Mouse (Mus musculus) stomach, embryonic 14.5 days (tissue): ENCODE results near the gene Lrrc55. TPM values are rescaled to one million over a fixed set of nuclear protein-coding genes. Genes with fewer than 3 reads are reported as not detected.

Experiments
- ATAC-seq: fragments of 200-750 bp; cut with Nextera tagmentation; 2 replicates; pipeline ENCODE4 v1.8.0; 2017; ENCODE audit warnings: low read depth, moderate TSS enrichment; ENCODE audit not compliant: insufficient number of reproducible peaks, insufficient read depth, low FRiP score
- H3K27ac ChIP-seq: fragments of 300-500 bp; sonication (generic); 2 replicates; pipeline ENCODE4 v1.5.1; 2014; ENCODE audit warnings: mild to moderate bottlenecking, low read length, moderate library complexity, mixed read lengths
- H3K27me3 ChIP-seq: fragments of 300-500 bp; sonication (generic); 2 replicates; pipeline ENCODE4 v1.6.1; 2014; ENCODE audit warnings: low read length, control low read depth, mixed read lengths; ENCODE audit not compliant: control insufficient read depth, insufficient read depth
- H3K36me3 ChIP-seq: fragments of 300-500 bp; sonication (generic); 2 replicates; pipeline ENCODE4 v1.6.1; 2014; ENCODE audit warnings: mild to moderate bottlenecking, control low read depth, low read length, moderate library complexity, mixed read lengths; ENCODE audit not compliant: control insufficient read depth, insufficient read depth
- H3K4me1 ChIP-seq: fragments of 300-500 bp; sonication (generic); 2 replicates; pipeline ENCODE4 v1.6.1; 2014; ENCODE audit warnings: low read length, control low read depth, mixed read lengths; ENCODE audit not compliant: control insufficient read depth, insufficient read depth
- H3K4me2 ChIP-seq: fragments of 300-500 bp; sonication (generic); replicated peaks from 2 replicates; pipeline ENCODE4 v1.6.1; 2014; ENCODE audit warnings: low read depth, low read length, control low read depth
- H3K4me3 ChIP-seq: fragments of 300-500 bp; sonication (generic); 2 replicates; pipeline ENCODE4 v1.5.1; 2014; ENCODE audit warnings: low read depth, low read length, control low read depth
- H3K9ac ChIP-seq: fragments of 300-500 bp; sonication (generic); replicated peaks from 2 replicates; pipeline ENCODE4 v1.6.1; 2014; ENCODE audit warnings: low read depth, mild to moderate bottlenecking, control low read depth, low read length, moderate library complexity, mixed read lengths
- H3K9me3 ChIP-seq: fragments of 300-500 bp; sonication (generic); 2 replicates; pipeline ENCODE4 v1.6.1; 2016; ENCODE audit warnings: low read depth, low read length, control low read depth; ENCODE audit not compliant: control insufficient read depth
- WGBS: fragments of 180-500 bp; shearing (Covaris S2); extraction: QIAGEN DNeasy Blood & Tissue Kit; methylation state at CpG from one replicate; pipeline ENCODE4 v1.1.7; 2014; 5-methylcytosine and 5-hydroxymethylcytosine counted together
- polyA plus RNA-seq: library from polyadenylated mRNA; unstranded; fragments of >200 nt; fragmentation: Nextera tagmentation; extraction: Ambion mirVana; gene quantifications from 2 replicates; pipeline ENCODE4 v1.2.1, GENCODE M21; 2014

Lrrc55 gene
- polyA plus RNA-seq, 1 experiment from 2014 or later: 3.0 TPM

DNA sequence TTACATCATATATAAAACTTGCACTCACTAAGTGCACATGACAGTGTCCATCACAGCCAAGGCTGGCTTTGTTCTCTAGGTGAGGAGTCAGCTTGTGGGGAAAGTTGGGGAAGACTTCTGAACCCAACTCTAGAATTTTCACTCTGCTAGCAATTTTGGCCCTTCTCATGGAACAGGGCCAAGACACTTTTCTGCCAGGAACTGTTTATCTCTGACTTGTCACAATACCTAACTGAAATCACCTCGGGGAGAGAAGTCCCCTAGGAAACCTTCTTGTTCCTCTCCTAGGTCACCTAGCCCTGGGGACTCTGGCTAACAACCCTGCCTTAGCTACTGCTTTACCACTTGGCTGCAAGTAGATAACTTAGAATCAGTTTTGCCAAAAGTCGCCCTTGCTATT is 64.8 kb downstream of the Lrrc55 start:
- WGBS: 30% methylated on average over 2 of the region's 2 CpGs
- H3K27ac ChIP-seq: no peak overlapping the region
- peaks cover 6% of the 10 kb centered on the region; the same call in 1 of the 2 replicates for H3K4me1 ChIP-seq

DNA sequence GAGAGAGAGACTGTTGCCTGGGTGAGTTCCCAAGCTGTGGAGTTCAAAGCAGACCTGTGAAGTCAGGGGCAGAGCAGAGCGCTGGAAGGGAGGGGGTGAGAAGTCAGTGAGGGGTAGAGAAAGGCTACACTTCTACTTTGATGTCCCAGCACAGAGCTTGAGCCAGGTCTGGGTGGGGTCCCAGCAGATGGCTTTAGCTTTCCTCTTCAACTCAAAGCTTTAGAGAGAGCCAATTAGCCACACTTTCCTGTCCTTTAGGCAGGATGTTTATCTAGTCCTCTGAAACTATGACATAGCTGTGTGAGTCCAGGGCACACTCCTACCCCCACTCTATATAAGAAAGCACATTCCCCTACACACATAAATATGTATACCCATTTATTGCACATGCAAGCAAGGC is 65.3 kb downstream of the Lrrc55 start:
- Histone ChIP-seq H3K4me3 (no peak overlapping the region), H3K4me1 (peaks cover 6% of the 10 kb centered on the region; the same call in 1 of the 2 replicates), H3K9ac (no peak overlapping the region), H3K27ac (no peak overlapping the region), H3K27me3 (no peaks in the 10 kb centered on the region), H3K9me3 (no peaks in the 10 kb centered on the region), H3K4me2 (no peak overlapping the region), H3K36me3 (no peaks in the 10 kb centered on the region)
- 0% methylated on average over 1 of the region's 1 CpGs for WGBS
- no peak for ATAC-seq

More for the DNA sequence above, 64.8 kb downstream of the Lrrc55 start:
- H3K4me2 ChIP-seq: no peak overlapping the region
- H3K4me3 ChIP-seq: no peak overlapping the region
- H3K9ac ChIP-seq: no peak overlapping the region
- no peaks in the 10 kb centered on the region for H3K36me3 ChIP-seq
- no peaks in the 10 kb centered on the region for H3K27me3 ChIP-seq
- ATAC-seq: no peak
- no peaks in the 10 kb centered on the region for H3K9me3 ChIP-seq

DNA sequence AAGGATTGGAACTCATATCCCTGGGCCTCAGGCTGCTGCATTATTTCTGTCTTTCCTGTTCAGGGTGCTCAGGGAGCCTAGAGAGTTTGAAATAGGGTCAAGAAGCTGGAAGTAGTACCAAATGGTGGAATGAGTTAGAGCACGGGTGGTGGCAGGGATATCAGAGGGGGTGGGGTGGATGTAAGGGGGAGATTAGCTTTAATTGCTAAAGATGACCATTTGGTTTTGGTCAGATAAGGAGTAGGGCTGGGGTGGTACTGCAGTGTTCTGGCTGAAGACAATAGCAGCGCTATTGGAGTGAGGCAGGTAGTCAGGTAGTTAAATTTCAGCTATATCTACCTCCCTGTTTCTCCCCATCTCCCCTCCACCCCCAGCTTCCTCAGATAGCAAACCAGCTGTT is 65.8 kb downstream of the Lrrc55 start:
- H3K36me3 ChIP-seq: no peaks in the 10 kb centered on the region
- 21% methylated on average over 2 of the region's 2 CpGs for WGBS
- H3K9me3 ChIP-seq: no peaks in the 10 kb centered on the region
- H3K27ac ChIP-seq: no peak overlapping the region
- no peak for ATAC-seq
- H3K4me2 ChIP-seq: no peak overlapping the region
- H3K4me1 ChIP-seq: peaks cover 6% of the 10 kb centered on the region; the same call in 1 of the 2 replicates
- H3K9ac ChIP-seq: no peak overlapping the region
- no peak overlapping the region for H3K4me3 ChIP-seq
- no peaks in the 10 kb centered on the region for H3K27me3 ChIP-seq

DNA sequence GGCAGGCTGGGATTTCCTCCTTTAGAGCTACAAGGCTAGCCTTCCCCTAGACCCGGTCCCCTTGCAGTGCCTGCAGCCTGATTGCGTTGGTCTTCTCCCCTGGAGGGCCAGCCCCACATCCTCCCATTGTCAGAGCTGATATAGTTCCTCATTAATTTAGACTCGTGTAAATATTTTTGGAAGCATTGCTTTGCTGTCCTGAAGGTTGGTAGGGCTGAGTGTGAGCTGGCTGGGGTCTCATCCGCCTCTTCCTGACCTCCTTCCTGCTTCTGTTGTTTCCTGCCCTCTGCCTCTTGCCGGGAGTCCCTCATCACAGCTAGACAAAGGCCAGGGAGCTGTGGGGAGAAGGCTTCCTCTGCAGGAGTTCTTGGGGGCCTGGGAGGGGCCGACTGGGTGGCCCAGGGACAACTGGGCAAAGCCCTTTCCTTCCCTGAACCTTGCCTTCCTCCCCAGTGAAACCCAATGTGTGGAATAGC is 67.5 kb downstream of the Lrrc55 start:
- no peak overlapping the region for H3K4me3 ChIP-seq
- no peaks in the 10 kb centered on the region for H3K36me3 ChIP-seq
- WGBS: 50% methylated on average over 6 of the region's 6 CpGs
- H3K9me3 ChIP-seq: no peaks in the 10 kb centered on the region
- peak; percentile 34; the same call in 1 of the 2 replicates for ATAC-seq
- no peak overlapping the region for H3K9ac ChIP-seq
- H3K27me3 ChIP-seq: no peaks in the 10 kb centered on the region
- H3K4me1 ChIP-seq: peaks cover 6% of the 10 kb centered on the region; the same call in 1 of the 2 replicates
- no peak overlapping the region for H3K27ac ChIP-seq
- H3K4me2 ChIP-seq: no peak overlapping the region

DNA sequence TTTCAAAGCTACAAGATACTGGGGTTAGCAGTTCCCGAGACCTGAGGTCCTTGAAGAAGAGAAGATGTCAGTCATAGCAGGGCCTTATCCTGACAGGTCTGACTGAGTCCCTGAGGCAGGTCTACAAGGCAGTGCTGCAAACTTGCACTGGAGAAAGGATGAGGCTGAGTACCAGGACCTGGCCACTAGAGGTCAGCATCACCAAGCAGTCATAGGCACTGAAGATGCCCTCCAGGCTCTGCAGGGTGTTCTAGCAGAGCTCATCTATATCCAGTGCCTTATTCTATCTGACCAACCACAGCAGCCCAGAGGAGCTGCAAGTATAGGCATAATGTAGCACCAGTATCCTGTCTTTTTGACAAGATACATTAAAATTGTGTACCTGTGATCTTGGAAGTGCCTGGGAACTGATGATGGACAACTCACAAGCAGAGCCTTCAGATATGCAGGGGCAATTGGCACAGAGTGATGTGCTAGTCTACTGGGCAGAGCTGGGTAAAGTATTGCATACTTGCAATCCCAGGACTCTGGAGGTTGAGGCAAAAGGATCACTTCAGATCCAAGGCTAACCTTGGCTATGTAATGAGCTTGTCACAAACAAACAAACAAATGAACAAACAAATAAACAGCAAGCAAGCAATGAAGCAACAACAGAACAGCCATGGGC is 73.0 kb downstream of the Lrrc55 start:
- H3K4me2 ChIP-seq: no peak overlapping the region
- H3K9ac ChIP-seq: no peak overlapping the region
- no peaks in the 10 kb centered on the region for H3K27me3 ChIP-seq
- H3K36me3 ChIP-seq: no peaks in the 10 kb centered on the region
- 14% methylated on average over 1 of the region's 1 CpGs for WGBS
- no peaks in the 10 kb centered on the region for H3K9me3 ChIP-seq
- H3K4me1 ChIP-seq: no peaks in the 10 kb centered on the region
- no peak overlapping the region for H3K27ac ChIP-seq
- no peak overlapping the region for H3K4me3 ChIP-seq
- ATAC-seq: peak; percentile 66; the same call in 1 of the 2 replicates

DNA sequence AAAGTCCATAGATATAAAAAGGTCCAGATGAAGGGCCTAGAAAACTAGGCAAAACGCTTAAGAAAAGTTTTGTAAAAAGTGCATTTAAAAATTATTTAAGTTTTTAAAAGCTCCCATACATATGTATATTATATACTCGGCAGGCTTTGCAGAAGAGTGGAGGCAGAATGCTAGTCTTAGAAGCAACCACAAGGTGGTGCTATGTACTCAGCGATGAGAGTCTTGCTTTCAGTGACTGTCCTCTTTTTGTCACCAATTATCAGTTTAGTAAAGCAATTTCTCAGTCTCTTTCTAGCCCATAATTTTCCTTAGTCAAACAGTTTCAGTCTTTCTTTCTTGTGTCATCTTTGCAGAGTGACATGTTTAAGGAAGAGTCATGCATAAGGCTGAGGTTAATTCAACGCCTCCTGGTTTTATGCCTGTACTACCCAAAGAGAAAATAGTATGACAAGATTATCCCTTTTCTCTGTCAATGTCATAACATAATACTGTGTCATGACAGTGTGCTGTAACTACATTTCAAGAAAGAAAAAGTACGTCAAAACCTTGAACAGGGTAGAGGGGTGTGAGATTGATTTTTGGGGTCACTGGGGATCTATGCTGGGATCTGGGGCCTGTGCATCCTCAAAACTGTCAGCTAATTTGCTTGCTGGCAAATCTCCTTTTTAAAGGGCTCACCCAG is 73.7 kb downstream of the Lrrc55 start:
- WGBS: 23% methylated on average over 5 of the region's 5 CpGs

More for the DNA sequence above, 73.7 kb downstream of the Lrrc55 start:
- peak; percentile 54; the same call in 1 of the 2 replicates for ATAC-seq
- no peaks in the 10 kb centered on the region for H3K36me3 ChIP-seq
- no peak overlapping the region for H3K4me2 ChIP-seq
- H3K4me3 ChIP-seq: no peak overlapping the region
- no peaks in the 10 kb centered on the region for H3K9me3 ChIP-seq
- no peaks in the 10 kb centered on the region for H3K4me1 ChIP-seq
- H3K9ac ChIP-seq: no peak overlapping the region
- no peak overlapping the region for H3K27ac ChIP-seq
- no peaks in the 10 kb centered on the region for H3K27me3 ChIP-seq

Other genes starting within 250 kb of the Lrrc55 start
- gene Prg2, start 216.7 kb downstream of the Lrrc55 start, polyA plus RNA-seq: 0.42 TPM in 1 of 2 replicates, not detected in the other
- 0.60 TPM in 1 of 2 replicates, not detected in the other for gene Prg3, start 209.0 kb downstream of the Lrrc55 start, polyA plus RNA-seq
- gene Ssrp1, start 160.0 kb downstream of the Lrrc55 start, polyA plus RNA-seq: 277 and 280 TPM in 2 replicates
- gene P2rx3, start 159.7 kb downstream of the Lrrc55 start, polyA plus RNA-seq: 0.67 and 0.68 TPM in 2 replicates
- 13.3 and 15.6 TPM in 2 replicates for gene Tnks1bp1, start 149.2 kb downstream of the Lrrc55 start, polyA plus RNA-seq
- gene Aplnr, start 61.0 kb downstream of the Lrrc55 start, polyA plus RNA-seq: 52.0 and 57.1 TPM in 2 replicates
- gene Olfr987, start 142.1 kb upstream of the Lrrc55 start, polyA plus RNA-seq: not detected in 2 replicates
- gene Olfr988, start 166.0 kb upstream of the Lrrc55 start, polyA plus RNA-seq: not detected in 2 replicates
- gene Olfr992, start 212.3 kb upstream of the Lrrc55 start, polyA plus RNA-seq: not detected in 2 replicates
- not detected in 2 replicates for gene Olfr993, start 217.7 kb upstream of the Lrrc55 start, polyA plus RNA-seq
- gene Olfr994, start 239.3 kb upstream of the Lrrc55 start, polyA plus RNA-seq: not detected in 2 replicates
- not detected in 2 replicates for gene Olfr995, start 246.4 kb upstream of the Lrrc55 start, polyA plus RNA-seq